Mouse (Mus musculus) intestine, embryonic 15.5 days (tissue): ENCODE data around the gene Catsperz. TPM values are rescaled to one million over a fixed set of nuclear protein-coding genes. Genes with fewer than 3 reads are reported as not detected.
A peak's percentile ranks its signal among the peaks of the same experiment; 100 is the strongest.

ENCODE experiments used
- ATAC-seq: fragments of 200-750 bp; cut with Nextera tagmentation; 2 replicates; pipeline ENCODE4 v1.8.0; 2017; ENCODE audit warnings: moderate TSS enrichment, moderate library complexity
- H3K27ac ChIP-seq: fragments of 300-500 bp; sonication (generic); 2 replicates; pipeline ENCODE4 v1.5.1; 2015; ENCODE audit warnings: mild to moderate bottlenecking, inconsistent platforms
- H3K27me3 ChIP-seq: fragments of 300-500 bp; sonication (generic); replicated peaks from 2 replicates; pipeline ENCODE4 v1.6.1; 2015; ENCODE audit warnings: inconsistent platforms
- H3K36me3 ChIP-seq: fragments of 300-500 bp; sonication (generic); 2 replicates; pipeline ENCODE4 v1.6.1; 2015; ENCODE audit warnings: inconsistent platforms
- H3K4me1 ChIP-seq: fragments of 300-500 bp; sonication (generic); replicated peaks from 2 replicates; pipeline ENCODE4 v1.6.1; 2015; ENCODE audit warnings: inconsistent platforms
- H3K4me2 ChIP-seq: fragments of 300-500 bp; sonication (generic); replicated peaks from 2 replicates; pipeline ENCODE4 v1.6.1; 2015; ENCODE audit warnings: mild to moderate bottlenecking, inconsistent platforms
- H3K4me3 ChIP-seq: fragments of 300-500 bp; sonication (generic); replicated peaks from 2 replicates; pipeline ENCODE4 v1.5.1; 2015; ENCODE audit warnings: inconsistent platforms
- H3K9ac ChIP-seq: fragments of 300-500 bp; sonication (generic); 2 replicates; pipeline ENCODE4 v1.6.1; 2015; ENCODE audit warnings: inconsistent platforms
- H3K9me3 ChIP-seq: fragments of 300-500 bp; sonication (generic); 2 replicates; pipeline ENCODE4 v1.6.1; 2016; ENCODE audit warnings: inconsistent platforms
- WGBS: fragments of 180-500 bp; shearing (Covaris S2); methylation state at CpG from one replicate; pipeline ENCODE4 v1.1.7; 2015; 5-methylcytosine and 5-hydroxymethylcytosine counted together
- polyA plus RNA-seq: library from polyadenylated mRNA; unstranded; fragments of >200 nt; fragmentation: Nextera tagmentation; extraction: Ambion mirVana; gene quantifications from 2 replicates; pipeline ENCODE4 v1.2.1, GENCODE M21; 2015

Gene Catsperz
- polyA plus RNA-seq, 1 experiment from 2014 or later, result 1.1 TPM

DNA sequence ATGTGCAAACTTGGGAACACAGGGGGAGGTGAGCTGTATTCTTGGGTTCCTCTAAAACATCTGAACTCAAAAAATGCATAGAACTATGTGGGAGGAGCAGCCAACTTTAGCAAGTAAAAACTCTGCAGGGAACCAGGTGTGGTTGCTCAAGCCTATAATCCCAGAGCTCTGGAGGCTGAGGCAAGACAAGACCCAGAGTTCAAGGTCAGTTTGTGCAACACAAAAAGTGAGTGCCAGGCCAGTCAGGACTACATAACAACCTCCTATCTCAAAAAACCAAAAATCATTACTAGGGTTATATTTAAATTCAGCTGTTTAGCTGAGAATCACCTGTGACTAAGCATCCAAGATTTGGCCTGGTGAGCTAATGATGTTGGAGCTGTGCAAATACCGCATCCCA is 6.8 kb upstream of the Catsperz start:
- Histone ChIP-seq H3K27ac (no peak overlapping the region), H3K36me3 (no peaks in the 10 kb centered on the region), H3K4me3 (no peak overlapping the region), H3K27me3 (peaks cover 76% of the 10 kb centered on the region), H3K9ac (no peak overlapping the region), H3K4me1 (peaks cover 14% of the 10 kb centered on the region), H3K4me2 (no peak overlapping the region), H3K9me3 (no peaks in the 10 kb centered on the region)
- 45% methylated on average over 1 of the region's 1 CpGs for WGBS
- no peak for ATAC-seq

DNA sequence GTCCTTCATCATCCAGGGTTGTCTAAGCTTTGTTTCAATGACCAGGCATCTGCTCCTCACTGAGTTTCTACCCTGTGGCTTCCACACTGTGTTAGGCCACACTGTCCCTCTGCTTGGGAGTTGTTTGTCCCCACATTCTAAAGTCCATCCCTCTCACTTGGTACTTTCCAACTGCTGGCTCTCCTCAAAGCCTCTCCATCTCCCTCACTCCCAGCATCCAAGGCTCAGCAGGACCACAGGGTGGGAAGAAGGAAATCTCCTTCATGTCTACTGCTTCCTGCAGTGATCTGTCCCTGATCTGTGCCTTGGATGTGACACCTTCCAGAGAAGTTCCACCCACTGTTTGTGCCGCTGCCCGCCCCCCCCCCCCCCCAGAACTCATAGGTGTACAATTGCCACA is 5.8 kb upstream of the Catsperz start:
- ATAC-seq, result no peak

DNA sequence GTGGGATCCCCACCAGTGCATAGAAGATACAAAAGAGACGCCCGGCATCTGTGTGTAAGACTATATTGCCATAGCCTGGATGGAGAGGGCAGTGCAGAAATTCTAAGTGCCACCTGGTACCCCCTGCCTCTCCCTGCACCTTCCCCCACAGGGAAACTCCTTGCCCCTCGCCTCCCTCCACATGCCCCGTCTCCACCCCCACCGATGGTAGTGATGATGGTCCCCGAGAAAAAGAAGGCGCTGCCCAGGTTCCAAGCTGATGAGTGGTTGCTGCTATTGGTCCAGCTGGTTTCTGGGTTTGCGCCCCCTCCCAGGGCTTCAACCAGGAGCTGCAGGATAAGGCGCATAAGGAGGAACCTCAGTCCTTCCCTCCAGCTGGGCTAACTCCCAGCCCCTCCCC is 2.9 kb upstream of the Catsperz start:
- Histone ChIP-seq H3K4me3 (no peak overlapping the region), H3K9me3 (no peaks in the 10 kb centered on the region), H3K4me2 (no peak overlapping the region), H3K9ac (no peak overlapping the region), H3K4me1 (peaks cover 16% of the 10 kb centered on the region), H3K27me3 (peaks cover 77% of the 10 kb centered on the region), H3K36me3 (no peaks in the 10 kb centered on the region), H3K27ac (no peak overlapping the region)
- WGBS, result 15% methylated on average over 9 of the region's 9 CpGs
- no peak for ATAC-seq

More for the DNA sequence above, 5.8 kb upstream of the Catsperz start:
- H3K27ac ChIP-seq, result no peak overlapping the region
- peaks cover 19% of the 10 kb centered on the region for H3K4me1 ChIP-seq
- no peak overlapping the region for H3K4me3 ChIP-seq
- H3K4me2 ChIP-seq, result no peak overlapping the region
- H3K27me3 ChIP-seq, result peaks cover 83% of the 10 kb centered on the region
- no peaks in the 10 kb centered on the region for H3K36me3 ChIP-seq
- no peaks in the 10 kb centered on the region for H3K9me3 ChIP-seq
- 0% methylated on average over 2 of the region's 2 CpGs for WGBS
- H3K9ac ChIP-seq, result no peak overlapping the region

DNA sequence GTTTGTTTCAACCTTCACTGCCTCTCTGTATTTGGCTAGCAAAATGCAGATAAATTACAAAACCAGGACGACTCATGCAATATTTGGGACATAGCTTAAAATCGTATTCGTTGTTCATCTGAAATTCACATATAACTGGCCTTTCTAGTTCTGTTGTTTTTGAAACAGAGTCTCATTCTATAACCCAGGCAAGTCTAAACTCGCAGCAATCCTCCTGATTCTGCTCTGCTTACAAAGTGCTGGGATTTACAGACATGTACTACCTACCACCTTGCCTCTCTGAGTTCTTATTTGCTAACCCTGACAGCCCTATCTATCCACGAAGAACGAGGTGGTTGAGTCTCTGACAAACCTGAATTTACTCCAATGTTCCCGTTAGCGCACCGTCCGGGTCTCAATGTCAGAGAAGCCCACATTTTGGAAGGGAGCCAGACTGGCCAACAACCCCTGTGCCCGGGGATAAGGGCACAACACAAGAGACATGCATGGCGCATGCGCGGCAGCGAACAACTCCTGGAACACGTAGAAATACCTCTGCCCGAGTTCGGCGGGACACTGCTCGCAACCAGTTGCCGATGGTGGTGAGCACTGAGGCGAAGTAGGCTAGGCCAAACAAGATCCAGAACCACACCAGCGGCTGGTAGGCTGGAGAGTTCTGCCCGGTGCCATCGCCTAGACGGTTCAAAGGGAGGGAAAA is 1.5 kb upstream of the Catsperz start:
- H3K4me1 ChIP-seq, result peaks cover 20% of the 10 kb centered on the region
- H3K4me3 ChIP-seq, result 0 out of 2 replicates have a peak overlapping the region, but pooled peaks have one; percentile 5
- 15% methylated on average over 26 of the region's 26 CpGs for WGBS
- H3K9ac ChIP-seq, result 0 out of 2 replicates have a peak overlapping the region, but pooled peaks have one; percentile 0
- H3K27ac ChIP-seq, result no peak overlapping the region
- no peaks in the 10 kb centered on the region for H3K9me3 ChIP-seq
- no peaks in the 10 kb centered on the region for H3K36me3 ChIP-seq
- H3K27me3 ChIP-seq, result peaks cover 66% of the 10 kb centered on the region
- H3K4me2 ChIP-seq, result peak overlapping the region; percentile 18
- no peak for ATAC-seq

DNA sequence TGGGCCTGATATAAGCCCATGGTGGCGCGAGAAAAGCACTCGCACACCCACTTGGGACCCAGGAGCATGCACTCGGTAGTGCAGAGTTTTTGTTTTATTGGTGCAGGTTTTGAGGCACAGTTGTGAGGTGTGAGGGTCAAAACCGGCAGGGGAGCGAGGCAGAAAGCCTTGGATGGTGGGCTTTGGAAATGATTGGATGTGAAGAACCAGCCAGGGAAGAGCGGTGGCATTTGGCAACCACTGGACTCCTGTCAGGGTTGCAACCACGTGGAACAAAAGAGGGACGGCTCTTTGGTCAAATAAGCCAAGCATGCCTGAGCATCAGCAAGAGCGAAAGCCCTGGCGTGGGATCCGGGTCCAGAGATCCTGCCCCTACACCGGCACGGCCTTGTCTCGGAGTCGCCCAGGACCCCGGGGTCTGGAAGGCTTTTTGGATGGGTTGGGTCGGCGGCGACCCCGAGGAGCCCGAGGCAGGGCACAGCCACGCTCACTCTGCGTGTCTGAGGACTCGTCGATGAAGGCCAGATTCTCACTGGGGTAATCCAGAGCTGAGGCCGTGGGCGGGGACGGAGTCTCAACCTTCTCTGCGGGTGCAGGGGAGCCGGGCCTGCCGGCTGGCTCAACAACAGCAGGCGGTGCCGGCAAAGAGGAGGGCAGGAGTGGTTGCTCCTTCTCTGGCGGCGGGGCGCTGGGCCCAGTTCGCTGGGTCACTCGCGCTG is 590 bp upstream of the Catsperz start:
- Histone ChIP-seq H3K4me1 (peaks cover 21% of the 10 kb centered on the region), H3K27ac (no peak overlapping the region), H3K4me2 (peak overlapping the region; percentile 48), H3K4me3 (0 out of 2 replicates have a peak overlapping the region, but pooled peaks have one; percentile 7), H3K36me3 (no peaks in the 10 kb centered on the region), H3K9ac (0 out of 2 replicates have a peak overlapping the region, but pooled peaks have one; percentile 1), H3K9me3 (no peaks in the 10 kb centered on the region), H3K27me3 (peaks cover 59% of the 10 kb centered on the region)
- 20% methylated on average over 40 of the region's 40 CpGs for WGBS
- no peak for ATAC-seq

DNA sequence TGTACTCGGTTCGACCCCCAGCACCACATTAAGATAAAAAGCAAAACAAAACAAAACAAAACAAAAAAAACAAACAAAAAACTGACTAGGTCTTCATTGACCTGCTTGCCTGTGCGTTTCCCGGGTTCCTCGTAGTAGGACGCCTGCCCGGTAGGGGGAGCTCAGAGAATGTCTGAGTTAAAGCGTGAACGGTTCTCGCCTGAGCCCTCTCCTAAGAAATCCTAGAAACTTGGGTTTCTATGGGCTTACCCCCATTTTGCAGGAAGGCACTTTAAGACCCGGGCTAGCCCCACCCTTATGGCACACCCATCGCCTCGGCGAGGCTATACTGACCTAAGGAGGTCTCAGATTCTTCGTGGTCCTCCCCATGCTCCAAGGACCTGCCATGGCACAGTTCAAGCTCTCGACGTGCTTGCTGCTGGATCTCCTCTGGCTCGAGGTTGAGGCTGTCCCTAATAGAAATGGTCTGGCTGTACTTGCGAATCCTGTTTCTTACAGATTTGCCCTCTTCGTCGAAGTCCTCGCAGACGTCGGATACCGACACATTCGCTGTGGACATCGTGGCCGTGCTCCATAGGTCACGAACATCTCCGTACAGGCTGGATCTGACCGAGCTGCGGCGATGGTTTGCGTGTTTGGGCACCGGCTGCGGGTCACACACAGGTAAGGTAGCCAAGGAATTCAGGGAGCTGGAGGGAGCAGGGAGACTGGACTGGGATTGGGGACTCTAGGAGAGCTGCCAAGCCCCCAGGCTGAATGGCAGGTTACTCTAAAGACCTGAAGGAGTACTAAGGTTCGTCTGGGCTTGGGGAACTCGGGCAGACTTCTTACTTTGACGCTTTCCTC is 496 bp downstream of the Catsperz start:
- WGBS, result 3% methylated on average over 39 of the region's 39 CpGs
- Histone ChIP-seq H3K4me2 (peak overlapping the region; percentile 48), H3K36me3 (no peaks in the 10 kb centered on the region), H3K9ac (peak overlapping the region; percentile 6; the same call in 1 of the 2 replicates), H3K27ac (no peak overlapping the region), H3K27me3 (peaks cover 52% of the 10 kb centered on the region), H3K4me3 (peak overlapping the region; percentile 18), H3K4me1 (peaks cover 32% of the 10 kb centered on the region), H3K9me3 (no peaks in the 10 kb centered on the region)
- no peak for ATAC-seq

DNA sequence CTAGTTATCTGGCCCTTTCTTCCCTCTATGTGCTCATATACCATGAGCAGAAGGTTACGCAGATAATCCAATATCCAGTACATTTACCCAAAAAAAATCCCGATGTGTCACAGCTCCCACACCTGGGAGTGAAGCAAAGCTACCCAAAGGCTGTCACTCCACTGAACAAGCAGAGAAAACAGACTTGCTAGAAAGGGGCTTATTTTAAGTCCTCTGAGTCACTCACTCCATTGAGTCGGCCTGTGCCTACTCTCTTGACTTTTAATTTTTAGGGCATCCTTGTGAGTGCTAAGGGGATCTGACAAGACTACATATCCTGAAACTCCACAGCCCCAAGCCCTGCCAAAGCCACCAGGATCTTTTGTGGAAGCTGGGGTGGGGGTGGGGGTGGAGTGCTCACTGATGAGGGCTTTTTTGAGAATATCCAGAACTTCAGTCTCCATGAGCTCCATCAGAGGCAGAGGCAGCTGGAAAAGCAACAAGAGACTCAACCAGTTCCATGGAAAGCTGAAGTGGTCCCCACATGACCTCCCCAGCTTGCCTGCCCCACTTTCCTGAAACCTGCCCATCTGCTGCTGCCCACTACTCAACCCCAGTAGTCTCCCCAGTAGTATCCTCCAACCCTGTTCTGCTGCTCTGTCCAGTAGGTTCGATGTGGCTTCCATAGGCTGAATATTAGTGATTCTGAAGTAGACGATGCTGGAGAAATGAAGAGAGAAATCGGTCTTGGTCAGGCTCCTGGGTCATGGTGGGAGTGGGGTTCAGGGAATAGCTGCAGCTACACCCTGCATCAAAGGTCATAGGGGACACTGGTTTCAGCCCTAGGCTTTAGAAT is 2.1 kb downstream of the Catsperz start:
- H3K27ac ChIP-seq, result no peak overlapping the region
- 63% methylated on average over 6 of the region's 6 CpGs for WGBS
- no peak for ATAC-seq
- H3K9ac ChIP-seq, result no peak overlapping the region
- H3K27me3 ChIP-seq, result peaks cover 45% of the 10 kb centered on the region
- H3K4me3 ChIP-seq, result 0 out of 2 replicates have a peak overlapping the region, but pooled peaks have one; percentile 87
- H3K36me3 ChIP-seq, result no peaks in the 10 kb centered on the region
- no peaks in the 10 kb centered on the region for H3K9me3 ChIP-seq
- peaks cover 35% of the 10 kb centered on the region for H3K4me1 ChIP-seq
- no peak overlapping the region for H3K4me2 ChIP-seq

DNA sequence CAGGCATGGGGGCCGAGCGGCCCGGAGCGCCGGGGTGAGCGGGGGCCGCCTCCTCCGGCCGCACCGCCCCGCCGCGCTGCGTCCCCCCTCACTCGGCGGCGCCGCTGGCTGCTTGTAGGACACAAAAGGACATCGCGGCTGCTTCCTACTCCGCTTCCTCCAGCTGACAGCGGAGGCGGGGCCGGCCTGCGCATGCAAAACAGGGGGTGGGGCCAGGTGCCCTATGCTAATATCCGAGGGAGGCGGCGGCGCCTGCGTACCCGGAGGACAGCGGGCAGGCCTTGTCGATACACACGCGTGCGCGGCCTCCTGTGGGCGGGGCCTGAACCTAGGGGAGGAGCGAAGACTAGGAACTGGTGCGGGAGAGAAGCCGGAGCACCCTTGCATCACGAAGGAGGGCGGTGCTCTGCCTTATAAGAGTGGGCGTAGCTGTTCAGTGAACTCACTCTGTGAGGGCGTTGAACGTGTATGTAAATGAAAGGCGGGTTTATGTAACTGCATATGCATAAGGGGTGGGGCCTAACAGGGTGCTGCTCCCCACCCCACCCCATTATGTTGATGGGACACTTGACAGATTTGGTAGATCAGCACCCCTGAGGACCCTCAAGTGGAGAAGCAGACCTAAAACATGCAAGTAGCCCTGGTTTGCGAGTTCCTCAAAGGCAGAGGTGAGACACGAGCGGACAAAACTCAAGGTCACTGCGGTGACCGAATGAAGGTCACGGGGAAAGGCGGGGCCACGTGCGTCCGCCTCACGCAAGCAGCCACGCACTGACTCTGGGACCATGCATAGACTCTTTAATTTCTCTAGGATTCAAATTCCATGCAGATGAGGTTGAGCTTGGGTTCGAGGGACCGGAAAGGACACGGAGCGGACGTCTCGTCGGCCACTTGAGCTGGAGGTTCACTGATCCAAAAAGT is 3.3 kb downstream of the Catsperz start, which contains the start of gene Esrra:
Gene Esrra, minus strand, starts transcription at position 167 of the 921 bp plus-strand sequence.
- Histone ChIP-seq H3K27ac (peak within 1 kb of the TSS; percentile 95), H3K9me3 (no peaks in the 10 kb centered on the region), H3K4me1 (peaks cover 35% of the 10 kb centered on the region), H3K4me3 (peak within 1 kb of the TSS; percentile 87), H3K9ac (peak within 1 kb of the TSS; percentile 90), H3K27me3 (peaks cover 33% of the 10 kb centered on the region), H3K4me2 (peak within 1 kb of the TSS; percentile 73), H3K36me3 (no peaks in the 10 kb centered on the region)
- under 1% methylated on average over 65 of the region's 66 CpGs for WGBS
- peak; percentile 92 for ATAC-seq

DNA sequence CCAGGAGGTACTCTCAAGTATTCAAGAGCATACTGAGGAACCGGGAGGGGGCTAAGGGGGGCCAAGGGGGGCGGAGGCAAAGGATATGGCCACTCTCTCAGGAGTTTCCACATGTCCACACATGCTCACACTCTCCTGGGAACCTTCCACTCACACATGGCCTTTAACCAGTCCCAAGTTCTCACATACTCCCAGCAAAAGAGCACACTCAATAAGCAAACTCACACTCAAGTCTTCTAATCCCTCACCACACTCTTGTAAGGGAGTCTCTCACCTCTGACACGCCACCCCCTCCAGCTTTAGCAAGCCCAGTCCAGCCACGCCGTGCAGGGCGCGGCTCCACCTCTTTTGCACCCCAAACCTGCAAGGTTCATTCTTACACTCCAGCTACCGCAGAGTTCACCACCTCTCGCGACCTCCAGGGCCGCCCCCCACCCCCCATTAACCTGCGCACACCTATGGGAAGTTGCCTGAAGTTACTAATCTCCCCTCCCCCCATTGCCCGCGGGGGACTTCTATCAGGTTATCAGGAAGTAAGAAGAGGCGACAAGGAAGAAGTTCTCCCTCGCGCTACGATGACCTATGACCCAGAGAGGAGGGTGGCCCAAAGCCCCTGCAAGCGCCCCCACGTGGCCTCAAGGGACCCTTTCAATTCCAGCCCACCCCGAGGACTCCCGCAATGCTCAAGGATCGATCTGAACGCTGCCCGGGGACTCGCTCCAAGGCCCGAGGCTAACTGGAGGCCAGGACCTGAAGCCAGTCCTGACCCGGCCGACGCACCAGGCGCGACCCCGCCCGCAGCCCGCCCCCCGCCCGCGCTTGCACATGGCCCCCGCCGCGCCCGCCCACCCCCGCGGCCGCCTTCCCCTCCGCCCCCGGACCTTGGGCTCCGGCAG is 4.2 kb downstream of the Catsperz start:
- H3K9me3 ChIP-seq, result no peaks in the 10 kb centered on the region

More for the DNA sequence above, 4.2 kb downstream of the Catsperz start:
- WGBS, result 2% methylated on average over 48 of the region's 48 CpGs
- Histone ChIP-seq H3K4me3 (peak overlapping the region; percentile 87), H3K27ac (peak overlapping the region; percentile 95), H3K4me2 (peak overlapping the region; percentile 73), H3K27me3 (peaks cover 24% of the 10 kb centered on the region), H3K9ac (peak overlapping the region; percentile 90), H3K36me3 (no peaks in the 10 kb centered on the region), H3K4me1 (peaks cover 29% of the 10 kb centered on the region)
- peak; percentile 3; the same call in 1 of the 2 replicates for ATAC-seq
